Mouse (Mus musculus): ENCODE results near the gene Deaf1.
"Not testable (repeated sequence)": the region's sequence is repeated elsewhere in the genome, so short reads cannot be mapped to it uniquely, and the experiment has no call there.

Gene Deaf1

GRCm38 (mm10) chr7:141265739-141266561, 61.5 kb downstream of the Deaf1 start, which contains the start of gene Irf7:
Irf7 (minus strand) TSS chr7:141266481.
- peak; percentile 92 for DNase-seq (ENCODE audit: low read depth, low spot score)
- H3K27me3 ChIP-seq (ENCODE audit: control insufficient read depth, insufficient read depth, low read length, poor library complexity, severe bottlenecking), result no peaks in the 10 kb centered on the region
- peaks cover 6% of the 10 kb centered on the region for H3K36me3 ChIP-seq (ENCODE audit: control insufficient read depth, insufficient read depth, low read length, poor library complexity, severe bottlenecking)

GRCm38 (mm10) chr7:141265411-141265738, 62.1 kb downstream of the Deaf1 start:
- H3K36me3 ChIP-seq (ENCODE audit: control insufficient read depth, insufficient read depth, low read length, poor library complexity, severe bottlenecking), result peaks cover 11% of the 10 kb centered on the region
- H3K27me3 ChIP-seq (ENCODE audit: control insufficient read depth, insufficient read depth, low read length, poor library complexity, severe bottlenecking), result no peaks in the 10 kb centered on the region
- DNase-seq (ENCODE audit: low read depth, low spot score), result no peak

- no peaks in the 10 kb centered on the region for H3K27me3 ChIP-seq (ENCODE audit: control insufficient read depth, insufficient read depth, low read length, poor library complexity, severe bottlenecking)
- H3K36me3 ChIP-seq (ENCODE audit: control insufficient read depth, insufficient read depth, low read length, poor library complexity, severe bottlenecking), result peaks cover 15% of the 10 kb centered on the region
- peak; percentile 71 for DNase-seq (ENCODE audit: low read depth, low spot score)
Measured at GRCm38 (mm10) chr7:141264761-141265410, 62.6 kb downstream of the Deaf1 start.

- Histone ChIP-seq H3K36me3 (ENCODE audit: control insufficient read depth, insufficient read depth, low read length, poor library complexity, severe bottlenecking) (peaks cover 21% of the 10 kb centered on the region), H3K27me3 (ENCODE audit: control insufficient read depth, insufficient read depth, low read length, poor library complexity, severe bottlenecking) (no peaks in the 10 kb centered on the region)
- DNase-seq (ENCODE audit: low read depth, low spot score), result no peak
Measured at GRCm38 (mm10) chr7:141264041-141264700, 63.3 kb downstream of the Deaf1 start.

- no peak for DNase-seq (ENCODE audit: low read depth, low spot score)
- Histone ChIP-seq H3K36me3 (ENCODE audit: control insufficient read depth, insufficient read depth, low read length, poor library complexity, severe bottlenecking) (peaks cover 24% of the 10 kb centered on the region), H3K27me3 (ENCODE audit: control insufficient read depth, insufficient read depth, low read length, poor library complexity, severe bottlenecking) (no peaks in the 10 kb centered on the region)
Measured at GRCm38 (mm10) chr7:141263640-141264039, 63.9 kb downstream of the Deaf1 start.

GRCm38 (mm10) chr7:141261480-141261879, 66.0 kb downstream of the Deaf1 start:
- Histone ChIP-seq H3K27me3 (ENCODE audit: control insufficient read depth, insufficient read depth, low read length, poor library complexity, severe bottlenecking) (no peaks in the 10 kb centered on the region), H3K36me3 (ENCODE audit: control insufficient read depth, insufficient read depth, low read length, poor library complexity, severe bottlenecking) (peaks cover 25% of the 10 kb centered on the region)
- no peak for DNase-seq (ENCODE audit: low read depth, low spot score)

GRCm38 (mm10) chr7:141256159-141256558, 71.3 kb downstream of the Deaf1 start:
- peaks cover 32% of the 10 kb centered on the region for H3K36me3 ChIP-seq (ENCODE audit: control insufficient read depth, insufficient read depth, low read length, poor library complexity, severe bottlenecking)
- DNase-seq (ENCODE audit: low read depth, low spot score), result no peak
- H3K27me3 ChIP-seq (ENCODE audit: control insufficient read depth, insufficient read depth, low read length, poor library complexity, severe bottlenecking), result no peaks in the 10 kb centered on the region

- H3K27me3 ChIP-seq (ENCODE audit: control insufficient read depth, insufficient read depth, low read length, poor library complexity, severe bottlenecking); DNase-seq (ENCODE audit: low read depth, low spot score): not testable (repeated sequence)
- H3K36me3 ChIP-seq (ENCODE audit: control insufficient read depth, insufficient read depth, low read length, poor library complexity, severe bottlenecking), result peaks cover 17% of the 10 kb centered on the region
Measured at GRCm38 (mm10) chr7:141250486-141250885, 77.0 kb downstream of the Deaf1 start.

All from splenic B cell, adult 2 months (primary cell).